Mouse (Mus musculus) monocyte, adult 5-6 weeks (primary cell): ENCODE measurements around the gene Trim12a. TPM values are rescaled to one million over a fixed set of nuclear protein-coding genes. Genes with fewer than 3 reads are reported as not detected.
"Not testable (repeated sequence)": the region's sequence is repeated elsewhere in the genome, so short reads cannot be mapped to it uniquely, and the experiment has no call there.

ENCODE experiments used
- ATAC-seq: fragments of 153-309, 156-312 bp; replicated peaks from 2 replicates; pipeline ENCODE4 v1.8.0; 2017; ENCODE audit warnings: mild to moderate bottlenecking; ENCODE audit not compliant: low TSS enrichment, insufficient number of reproducible peaks, severe bottlenecking, poor library complexity, low FRiP score
- total RNA-seq: library from RNA; stranded (forward); fragments of 200-1000, 200-491, 200-594 nt; gene quantifications from 3 replicates; pipeline ENCODE4 v1.2.3, GENCODE M21; 2017

Trim12a gene
- 151 to 341 TPM (median 152 TPM) in 3 replicates for total RNA-seq

DNA sequence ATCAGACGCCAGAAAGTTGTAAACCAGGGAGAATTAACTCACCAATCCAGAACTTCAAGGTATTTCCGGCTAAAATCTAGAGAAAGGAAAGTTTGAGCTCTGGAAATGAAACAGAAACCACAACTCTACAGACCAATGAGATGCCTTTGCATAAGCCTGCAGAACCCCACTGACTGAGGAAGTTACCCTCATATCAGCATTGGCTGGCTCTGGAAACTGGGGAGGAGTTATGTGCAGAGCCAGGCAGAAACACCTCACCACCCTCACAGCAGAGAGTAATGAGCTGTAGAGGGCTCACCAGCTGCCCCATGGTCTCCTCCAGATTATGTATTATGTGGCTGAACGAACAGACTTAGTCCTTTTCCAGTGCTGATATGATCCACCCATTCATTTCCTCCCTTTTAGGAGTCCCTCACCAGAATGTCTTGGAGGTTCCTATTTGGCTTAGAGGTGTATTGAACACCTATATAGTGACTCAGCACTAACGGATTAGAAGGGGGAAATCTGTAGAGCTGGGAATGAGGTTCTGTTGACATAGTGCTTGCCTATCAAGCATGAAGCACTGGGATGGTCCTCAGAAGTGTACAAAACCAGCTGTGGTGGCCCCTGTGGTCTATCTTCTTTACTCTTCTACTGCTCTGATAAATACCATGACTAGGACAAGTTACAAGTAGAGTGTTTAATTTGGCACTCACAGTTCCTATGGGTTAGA is at the start of gene Trim12a:
TSS of gene Trim12a (minus strand) at position 98 of the 712 bp plus-strand sequence.
- ATAC-seq, result peak; percentile 94

- ATAC-seq, result peak; percentile 1; the same call in 1 of the 2 replicates
Observed at GRCm38 (mm10) chr7:104353600-104353967, 38.3 kb upstream of the Trim12a start.

DNA sequence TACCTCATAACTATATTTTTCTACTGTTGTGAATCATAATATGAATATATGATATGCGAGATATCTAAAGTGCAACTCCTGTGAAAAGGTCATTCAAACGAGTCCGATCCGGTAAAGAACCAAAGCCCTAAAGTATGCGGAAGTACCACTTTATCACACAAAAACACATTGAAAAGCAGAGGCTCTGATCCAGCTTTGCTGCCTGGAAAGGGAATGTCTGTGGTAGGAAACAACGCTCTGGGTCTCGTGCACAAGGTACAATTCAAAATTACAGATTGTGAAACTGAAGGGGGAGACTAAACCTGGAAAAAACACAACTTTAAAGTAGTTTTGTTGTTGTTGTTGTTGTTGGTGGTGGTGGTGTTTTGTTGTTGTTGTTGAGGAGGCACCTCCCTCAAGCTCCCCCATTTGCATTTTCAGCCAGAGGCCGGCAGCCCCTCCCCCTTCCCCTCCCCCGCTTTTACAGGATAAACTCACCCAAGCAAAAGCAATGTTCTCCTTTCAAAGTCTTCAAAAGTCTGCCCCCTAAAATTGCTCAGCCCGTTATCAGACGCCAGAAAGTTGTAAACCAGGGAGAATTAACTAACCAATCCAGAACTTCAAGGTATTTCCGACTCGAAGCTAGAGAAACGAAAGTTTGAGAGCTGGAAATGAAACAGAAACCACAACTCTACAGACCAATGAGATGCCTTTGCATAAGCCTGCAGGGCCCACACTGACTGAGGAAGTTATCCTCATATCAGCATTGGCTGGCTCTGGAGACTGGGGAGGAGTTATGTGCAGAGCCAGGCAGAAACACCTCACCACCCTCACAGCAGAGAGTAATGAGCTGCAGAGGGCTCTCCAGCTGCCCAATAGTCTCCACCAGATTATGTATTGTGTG is 37.7 kb upstream of the Trim12a start, which contains the start of gene Trim12c:
TSS of gene Trim12c (minus strand) at position 646 of the 883 bp plus-strand sequence.
- peak; percentile 97 for ATAC-seq

GRCm38 (mm10) chr7:104348043-104348442 is 32.8 kb upstream of the Trim12a start:
- ATAC-seq, result 0 out of 2 replicates have a peak, but pooled peaks have one; percentile 18

DNA sequence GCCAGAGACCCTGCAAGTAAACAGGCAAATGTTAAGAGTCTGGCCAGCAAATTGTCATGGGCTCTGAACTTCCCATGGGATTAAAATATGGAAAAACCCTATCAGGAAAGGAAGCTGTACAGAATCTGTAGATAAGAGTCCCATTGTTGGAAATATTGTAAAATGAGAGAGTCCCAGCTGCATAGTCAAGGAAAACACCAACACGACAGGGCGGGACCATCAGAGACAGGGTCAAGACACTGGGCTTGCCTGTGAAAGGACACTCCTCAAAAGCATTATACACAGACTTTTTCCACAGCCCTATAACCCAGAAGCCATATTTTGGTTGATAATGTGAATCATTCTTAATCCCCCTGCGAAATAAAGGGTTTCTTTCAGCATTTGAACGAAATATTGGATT is 25.5 kb upstream of the Trim12a start:
- not testable (repeated sequence) for ATAC-seq

DNA sequence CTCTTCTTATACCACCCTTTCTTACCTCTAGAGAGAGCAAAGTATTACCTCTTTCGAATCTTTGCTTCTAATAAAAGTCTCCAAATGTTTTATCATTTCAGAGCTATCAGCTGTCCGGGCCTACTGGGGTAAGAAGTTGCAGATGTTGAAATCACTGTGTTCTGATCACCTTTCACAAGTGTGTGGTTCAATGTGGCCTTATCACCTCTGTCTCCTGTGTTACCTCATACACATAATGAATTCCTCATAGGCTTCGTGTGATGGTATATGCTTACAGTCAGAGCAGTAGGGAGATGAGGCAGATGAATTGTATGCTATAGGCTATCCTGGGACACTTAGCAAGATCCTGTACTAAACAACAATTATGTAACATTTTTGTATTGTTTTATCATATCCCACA is 20.3 kb upstream of the Trim12a start:
- peak; percentile 53; the same call in 1 of the 2 replicates for ATAC-seq

GRCm38 (mm10) chr7:104329171-104329570 is 13.9 kb upstream of the Trim12a start, which contains the start of gene Trim34b:
TSS of gene Trim34b (plus strand) at chr7:104329471.
- not testable (repeated sequence) for ATAC-seq

GRCm38 (mm10) chr7:104322028-104322427 is 6.8 kb upstream of the Trim12a start:
- no peak for ATAC-seq

GRCm38 (mm10) chr7:104314796-104315353 is 391 bp downstream of the Trim12a start:
- peak; percentile 75 for ATAC-seq

DNA sequence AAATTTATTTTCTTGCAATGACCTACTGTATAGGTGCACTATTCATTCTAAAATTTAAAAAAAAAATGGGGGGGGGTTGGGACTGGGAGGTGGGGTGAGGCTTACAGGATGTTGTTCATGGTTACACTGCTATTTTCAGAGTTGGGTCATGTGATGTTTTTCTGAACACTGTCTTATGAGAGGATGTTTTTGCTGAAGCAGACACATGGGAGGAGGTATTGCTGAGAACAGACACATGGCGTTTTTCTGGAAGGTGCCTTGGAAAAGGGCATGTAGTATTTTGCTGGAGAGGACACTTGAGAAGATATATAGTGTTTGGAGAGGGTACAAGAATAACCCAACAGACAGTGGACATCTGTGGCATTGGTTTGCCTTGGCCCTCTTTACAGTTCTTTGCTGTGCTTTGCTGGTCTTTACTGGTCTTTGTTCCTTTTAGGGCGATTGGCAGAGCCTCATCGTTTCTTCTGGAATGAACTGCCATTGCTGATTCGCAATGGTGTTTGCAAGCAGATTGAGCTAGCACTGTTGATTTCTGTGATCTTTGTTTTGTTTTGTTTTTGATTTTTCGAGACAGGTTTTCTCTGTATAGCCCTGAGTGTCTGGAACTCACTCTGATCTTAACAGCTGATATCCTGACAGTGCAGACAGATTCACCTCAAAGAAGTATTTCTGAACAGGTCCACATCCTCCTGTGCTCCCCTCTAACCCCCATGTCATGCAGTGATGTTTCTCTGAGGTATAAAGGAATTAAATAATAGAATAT is 23.4 kb downstream of the Trim12a start:
- no peak for ATAC-seq

- ATAC-seq, result no peak
Observed at GRCm38 (mm10) chr7:104290641-104291040, 24.6 kb downstream of the Trim12a start.

GRCm38 (mm10) chr7:104287576-104288443 is 27.5 kb downstream of the Trim12a start, which contains the start of gene Trim5:
TSS of gene Trim5 (minus strand) at chr7:104288094.
- ATAC-seq, result peak; percentile 98

GRCm38 (mm10) chr7:104279361-104279760 is 35.9 kb downstream of the Trim12a start:
- not testable (repeated sequence) for ATAC-seq

GRCm38 (mm10) chr7:104265335-104265734 is 49.9 kb downstream of the Trim12a start:
- not testable (repeated sequence) for ATAC-seq

- not testable (repeated sequence) for ATAC-seq
Observed at GRCm38 (mm10) chr7:104260380-104260779, 54.9 kb downstream of the Trim12a start.
